Mouse (Mus musculus) stomach, postnatal 0 days (tissue): ENCODE data around the gene Arrdc4. TPM values are rescaled to one million over a fixed set of nuclear protein-coding genes. Genes with fewer than 3 reads are reported as not detected.

ENCODE experiments used
- ATAC-seq: fragments of 200-750 bp; cut with Nextera tagmentation; 2 replicates; pipeline ENCODE4 v1.8.0; 2017; ENCODE audit not compliant: low FRiP score, low TSS enrichment
- DNase-seq: peaks from one replicate; pipeline ENCODE4 v3.0.0-alpha.2; 2016; ENCODE audit warnings: low spot score
- H3K27ac ChIP-seq: fragments of 300-500 bp; sonication (generic); replicated peaks from 2 replicates; pipeline ENCODE4 v1.5.1; 2014; ENCODE audit warnings: mild to moderate bottlenecking, control low read depth
- H3K27me3 ChIP-seq: fragments of 300-500 bp; sonication (generic); 2 replicates; pipeline ENCODE4 v1.6.1; 2014; ENCODE audit warnings: low read length; ENCODE audit not compliant: control insufficient read depth, insufficient read depth
- H3K36me3 ChIP-seq: fragments of 300-500 bp; sonication (generic); 2 replicates; pipeline ENCODE4 v1.6.1; 2014; ENCODE audit warnings: low read length, mixed read lengths; ENCODE audit not compliant: control insufficient read depth, insufficient read depth
- H3K4me1 ChIP-seq: fragments of 300-500 bp; sonication (generic); replicated peaks from 2 replicates; pipeline ENCODE4 v1.6.1; 2014; ENCODE audit warnings: antibody characterized with exemption; ENCODE audit not compliant: control insufficient read depth, insufficient read depth
- H3K4me2 ChIP-seq: fragments of 300-500 bp; sonication (generic); replicated peaks from 2 replicates; pipeline ENCODE4 v1.6.1; 2014; ENCODE audit warnings: low read depth, mild to moderate bottlenecking, control low read depth, moderate library complexity
- H3K4me3 ChIP-seq: fragments of 300-500 bp; sonication (generic); 2 replicates; pipeline ENCODE4 v1.5.1; 2014; ENCODE audit warnings: low read depth, low read length, control low read depth
- H3K9ac ChIP-seq: fragments of 300-500 bp; sonication (generic); 2 replicates; pipeline ENCODE4 v1.6.1; 2014; ENCODE audit warnings: mild to moderate bottlenecking, low read length, control low read depth, mixed read lengths
- H3K9me3 ChIP-seq: fragments of 300-500 bp; sonication (generic); 2 replicates; pipeline ENCODE4 v1.6.1; 2016; ENCODE audit warnings: low read length; ENCODE audit not compliant: control insufficient read depth
- CTCF ChIP-seq: IDR thresholded peaks from 2 replicates; pipeline ENCODE4 v1.5.1; 2016; ENCODE audit warnings: antibody characterized with exemption, low read depth, mild to moderate bottlenecking, moderate library complexity
- EP300 ChIP-seq: optimal IDR thresholded peaks from 2 replicates; pipeline ENCODE3; 2016; ENCODE audit warnings: antibody characterized with exemption
- WGBS: fragments of 180-500 bp; shearing (Covaris S2); extraction: QIAGEN DNeasy Blood & Tissue Kit; methylation state at CpG from one replicate; pipeline ENCODE4 v1.1.7; 2014; 5-methylcytosine and 5-hydroxymethylcytosine counted together
- polyA plus RNA-seq: library from polyadenylated mRNA; unstranded; fragments of >200 nt; fragmentation: Nextera tagmentation; extraction: Ambion mirVana; gene quantifications from 2 replicates; pipeline ENCODE4 v1.2.1, GENCODE M21; 2015

Gene Arrdc4
- polyA plus RNA-seq, 1 experiment from 2014 or later, result 71.9 TPM

DNA sequence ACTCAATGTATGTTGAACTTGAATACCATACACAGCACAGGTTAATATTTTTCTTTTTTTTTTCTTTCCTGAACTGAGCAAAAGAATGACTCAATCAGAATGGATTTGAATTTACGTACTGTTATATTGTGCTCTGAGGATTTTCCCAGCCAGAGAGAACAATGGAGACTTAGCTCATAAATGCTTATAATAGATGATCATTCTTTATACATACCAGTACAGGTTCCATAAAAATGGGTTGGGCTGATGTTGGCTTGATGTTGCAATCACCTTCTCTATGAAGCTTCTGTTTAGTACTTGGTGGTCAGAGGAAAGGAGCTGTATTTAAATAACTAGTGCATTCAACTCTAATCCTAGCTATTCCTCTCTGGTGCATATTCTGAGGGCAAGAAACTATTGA, 57.6 kb downstream of the Arrdc4 start:
- Histone ChIP-seq H3K4me2 (no peak overlapping the region), H3K9me3 (no peaks in the 10 kb centered on the region), H3K4me1 (peaks cover 3% of the 10 kb centered on the region; the same call in 1 of the 2 replicates), H3K4me3 (no peak overlapping the region), H3K27me3 (no peaks in the 10 kb centered on the region), H3K27ac (no peak overlapping the region), H3K9ac (no peak overlapping the region), H3K36me3 (no peaks in the 10 kb centered on the region)
- no peak for ATAC-seq
- TF ChIP-seq CTCF (no peak), EP300 (no peak)
- DNase-seq, result no peak
- 72% methylated on average over 1 of the region's 1 CpGs for WGBS

DNA sequence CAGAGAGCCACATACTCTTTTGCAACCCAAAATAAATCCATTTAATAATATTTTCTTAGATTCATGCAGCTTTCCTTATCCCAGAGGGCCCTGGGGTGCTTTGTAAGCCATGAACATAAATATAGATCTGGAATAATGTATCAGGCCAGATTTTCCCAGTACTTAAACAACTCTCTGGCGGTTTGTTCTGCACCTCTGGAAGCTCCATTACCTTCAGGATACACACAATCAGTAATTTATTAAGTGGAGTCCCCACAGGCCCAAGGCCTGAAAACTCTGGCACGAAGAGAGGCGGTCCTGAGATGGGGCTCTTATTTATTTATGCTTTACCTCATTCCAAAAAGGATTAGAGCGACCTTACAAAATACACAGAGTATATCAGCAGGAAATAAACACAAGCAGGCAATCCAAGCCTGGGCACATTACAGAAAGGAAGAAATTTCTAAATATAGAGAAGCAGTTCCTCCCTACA, 61.9 kb downstream of the Arrdc4 start:
- Histone ChIP-seq H3K4me3 (no peak overlapping the region), H3K4me1 (peaks cover 4% of the 10 kb centered on the region; the same call in 1 of the 2 replicates), H3K27ac (peak overlapping the region; percentile 30; the same call in 1 of the 2 replicates), H3K27me3 (no peaks in the 10 kb centered on the region), H3K9ac (no peak overlapping the region), H3K4me2 (no peak overlapping the region), H3K9me3 (no peaks in the 10 kb centered on the region), H3K36me3 (no peaks in the 10 kb centered on the region)
- peak; percentile 66; the same call in 1 of the 2 replicates for ATAC-seq
- peak; percentile 20 for DNase-seq
- TF ChIP-seq CTCF (no peak), EP300 (no peak)
- WGBS, result 14% methylated on average over 4 of the region's 4 CpGs
